Mouse (Mus musculus) liver, embryonic 14.5 days (tissue): ENCODE measurements around the gene E2f4.

Experiments used
- CTCF ChIP-seq: IDR thresholded peaks from 2 replicates; pipeline ENCODE4 v1.5.1; 2016; ENCODE audit warnings: antibody characterized with exemption, low read depth, control low read depth
- EP300 ChIP-seq: IDR thresholded peaks from 2 replicates; pipeline ENCODE4 v1.6.1; 2016; ENCODE audit warnings: antibody characterized with exemption, low read depth

GRCm38 (mm10) chr8:105303396-105303795 lies 5.9 kb downstream of the E2f4 start:
- TF ChIP-seq CTCF (no peak), EP300 (no peak)
